9 mouse cellular contexts compared by ENCODE assay signal in genomic region chr15:10715139-10715505, GRCm38 (mm10). TPM values are rescaled to one million over a fixed set of nuclear protein-coding genes. Genes with fewer than 3 reads are reported as not detected.
DNase-seq lines count a peak whose midpoint lies in the region; ATAC-seq and TF ChIP-seq lines count a peak whose summit lies in the region.
"Had no signal": no experiment of that assay in that cellular context is flagged by ENCODE, and none has a peak within 500 bp of the region (broad histone marks: within the 10 kb centered on the region; RNA-seq: fewer than 3 reads in every experiment).

No protein-coding gene starts in this region.

- H3K27ac ChIP-seq in embryonic facial prominence, embryonic 13.5 days, result peak overlapping the region; percentile 93
- H3K27ac ChIP-seq in hindbrain, embryonic 15.5 days (replicated peaks), result peak overlapping the region; percentile 40
- H3K27ac ChIP-seq in liver, embryonic 12.5 days, result peak overlapping the region; percentile 51
- H3K27ac ChIP-seq in midbrain, postnatal 0 days (ENCODE audit: low read depth, low read length), result no peak overlapping the region

- TF ChIP-seq CTCF in midbrain, postnatal 0 days (IDR thresholded peaks at IDR 0.05), result no peak

- H3K4me2 ChIP-seq in embryonic facial prominence, embryonic 13.5 days, result peak overlapping the region; percentile 77
- H3K4me2 ChIP-seq in hindbrain, embryonic 15.5 days, result peak overlapping the region; percentile 99
- H3K4me2 ChIP-seq in liver, embryonic 12.5 days, result peak overlapping the region; percentile 86
- peak overlapping the region; percentile 99 for H3K4me2 ChIP-seq in midbrain, postnatal 0 days (ENCODE audit: low read depth, low read length, poor library complexity, severe bottlenecking)

- H3K9me3 ChIP-seq in embryonic facial prominence, embryonic 13.5 days, result peaks cover 5% of the 10 kb centered on the region; the same call in 1 of the 2 replicates
- no peaks in the 10 kb centered on the region for H3K9me3 ChIP-seq in hindbrain, embryonic 15.5 days
- no peaks in the 10 kb centered on the region for H3K9me3 ChIP-seq in liver, embryonic 12.5 days (replicated peaks)
- no peaks in the 10 kb centered on the region for H3K9me3 ChIP-seq in midbrain, postnatal 0 days (ENCODE audit: low read length)

- peaks cover 6% of the 10 kb centered on the region; the same call in 1 of the 2 replicates for H3K36me3 ChIP-seq in embryonic facial prominence, embryonic 13.5 days
- H3K36me3 ChIP-seq in hindbrain, embryonic 15.5 days, result no peaks in the 10 kb centered on the region
- no peaks in the 10 kb centered on the region for H3K36me3 ChIP-seq in liver, embryonic 12.5 days
- H3K36me3 ChIP-seq in midbrain, postnatal 0 days (ENCODE audit: insufficient read depth, low read length), result no peaks in the 10 kb centered on the region

- no peaks in the 10 kb centered on the region for H3K27me3 ChIP-seq in embryonic facial prominence, embryonic 13.5 days
- no peaks in the 10 kb centered on the region for H3K27me3 ChIP-seq in hindbrain, embryonic 15.5 days
- peaks cover 46% of the 10 kb centered on the region for H3K27me3 ChIP-seq in liver, embryonic 12.5 days (replicated peaks)
- H3K27me3 ChIP-seq in midbrain, postnatal 0 days (ENCODE audit: insufficient read depth, low read length), result no peaks in the 10 kb centered on the region; the same call in 1 of the 2 replicates

- H3K9ac ChIP-seq in embryonic facial prominence, embryonic 13.5 days, result peak overlapping the region; percentile 98
- H3K9ac ChIP-seq in hindbrain, embryonic 15.5 days, result peak overlapping the region; percentile 65; the same call in 1 of the 2 replicates
- peak overlapping the region; percentile 67; the same call in 1 of the 2 replicates for H3K9ac ChIP-seq in liver, embryonic 12.5 days
- H3K9ac ChIP-seq in midbrain, postnatal 0 days (replicated peaks; ENCODE audit: low read length, poor library complexity, severe bottlenecking), result no peak overlapping the region

- H3K4me3 ChIP-seq in embryonic facial prominence, embryonic 13.5 days, result peak overlapping the region; percentile 91
- peak overlapping the region; percentile 87 for H3K4me3 ChIP-seq in hindbrain, embryonic 15.5 days
- H3K4me3 ChIP-seq in liver, embryonic 12.5 days, result peak overlapping the region; percentile 64
- peak overlapping the region; percentile 78 for H3K4me3 ChIP-seq in midbrain, postnatal 0 days (ENCODE audit: low read depth, low read length)

- ATAC-seq in embryonic facial prominence, embryonic 13.5 days (ENCODE audit: insufficient number of reproducible peaks, insufficient read depth, low FRiP score, low TSS enrichment, low read depth), result peak; percentile 62
- ATAC-seq in hindbrain, embryonic 15.5 days (ENCODE audit: low FRiP score, low read depth), result peak; percentile 39; the same call in 1 of the 2 replicates
- ATAC-seq in liver, embryonic 12.5 days, result peak; percentile 42
- no peak; the same call in 1 of the 2 replicates for ATAC-seq in midbrain, postnatal 0 days (ENCODE audit: low FRiP score)
- ATAC-seq in activated CD4-positive, CD25-positive, alpha-beta regulatory T cell, adult 4 months, result no peak

- H3K4me1 ChIP-seq in embryonic facial prominence, embryonic 13.5 days, result peaks cover 29% of the 10 kb centered on the region
- H3K4me1 ChIP-seq in hindbrain, embryonic 15.5 days (replicated peaks), result peaks cover 31% of the 10 kb centered on the region
- peaks cover 13% of the 10 kb centered on the region; the same call in 1 of the 2 replicates for H3K4me1 ChIP-seq in liver, embryonic 12.5 days
- H3K4me1 ChIP-seq in midbrain, postnatal 0 days (ENCODE audit: insufficient read depth, low read length), result 0 out of 2 replicates have a peak, but pooled peaks cover 2% of the 10 kb centered on the region

- peak; percentile 21 for DNase-seq in gastrocnemius, postnatal 10 days
- no peak for DNase-seq in gastrocnemius, postnatal 36 days
- DNase-seq in midbrain, postnatal 0 days (ENCODE audit: low spot score), result no peak
- DNase-seq in left cerebral cortex, postnatal 14 days (ENCODE audit: low spot score in 2 of 2), result no peak

- intact Hi-C loops in gastrocnemius, postnatal 36 days (cut with DNase I), result loop anchor here (2.0 to 10.0 kb wide), 2 partner anchors 160 to 210 kb away; no protein-coding TSS in a partner anchor
- intact Hi-C loops in left cerebral cortex, postnatal 14 days (cut with DNase I), result loop anchor here (10.0 kb wide), 1 partner anchor 150 kb away; no protein-coding TSS in a partner anchor

- under 1% methylated on average over 10 of the region's 10 CpGs for WGBS in embryonic facial prominence, embryonic 13.5 days
- WGBS in hindbrain, embryonic 15.5 days, result under 1% methylated on average over 10 of the region's 10 CpGs
- 0% methylated on average over 10 of the region's 10 CpGs for WGBS in liver, embryonic 12.5 days (ENCODE audit: insufficient replicate concordance)
- 0% methylated on average over 10 of the region's 10 CpGs for whole genome bisulfite sequencing in midbrain, postnatal 0 days

RNA-seq across cellular contexts. Expression of gene Rai14, which starts 0.7 kb away (rescaled TPM):
- 10 to 100 TPM in 1 of 2 experiments, 1 to 10 TPM in 1; 8.2 to 12.8 TPM for total RNA-seq in gastrocnemius, postnatal 10 days (2021)
- total RNA-seq in gastrocnemius, postnatal 36 days (2021), result 1 to 10 TPM; 2.2 to 3.1 TPM
- polyA plus RNA-seq in embryonic facial prominence, embryonic 13.5 days (2015; fragmentation: Nextera tagmentation; extraction: Ambion mirVana), result 78.9 and 87.3 TPM in 2 replicates
- polyA plus RNA-seq in hindbrain, embryonic 15.5 days (2015; fragmentation: Nextera tagmentation; extraction: Ambion mirVana), result 10.9 and 15.7 TPM in 2 replicates
- 9.2 and 9.7 TPM in 2 replicates for polyA plus RNA-seq in liver, embryonic 12.5 days (2016; fragmentation: Nextera tagmentation; extraction: Ambion mirVana)
- 9.0 TPM in 2 replicates for total RNA-seq in midbrain, postnatal 0 days (2014; rRNA removed)
- 2.7 and 4.3 TPM in 2 replicates for polyA plus RNA-seq in midbrain, postnatal 0 days (2015; fragmentation: Nextera tagmentation; extraction: Ambion mirVana)
- total RNA-seq in left cerebral cortex, postnatal 14 days (2021), result 10 to 100 TPM; 10.4 to 11.4 TPM
- 1 to 10 TPM in 1 of 2 experiments, under 1 TPM in 1; 0.99 to 1.5 TPM for polyA plus RNA-seq in activated CD4-positive, CD25-positive, alpha-beta regulatory T cell, adult 4 months (2017; shearing (Covaris generic))
- total RNA-seq: MEL had no signal

Comparison
In these comparisons a context has a peak if more than half of its experiments do, and no peak if none do; other contexts are left out.
1. ATAC-seq: peak in embryonic facial prominence, embryonic 13.5 days (single experiment), hindbrain, embryonic 15.5 days (single experiment) and liver, embryonic 12.5 days (single experiment); none in midbrain, postnatal 0 days (single experiment) and activated CD4-positive, CD25-positive, alpha-beta regulatory T cell, adult 4 months (single experiment).
2. Peak in every context shown above with its lines, with median percentiles within 50 percentile points of each other: H3K4me2 ChIP-seq and H3K4me3 ChIP-seq.